Mouse (Mus musculus): ENCODE measurements around the gene Tceal5.

Tceal5 gene

DNA sequence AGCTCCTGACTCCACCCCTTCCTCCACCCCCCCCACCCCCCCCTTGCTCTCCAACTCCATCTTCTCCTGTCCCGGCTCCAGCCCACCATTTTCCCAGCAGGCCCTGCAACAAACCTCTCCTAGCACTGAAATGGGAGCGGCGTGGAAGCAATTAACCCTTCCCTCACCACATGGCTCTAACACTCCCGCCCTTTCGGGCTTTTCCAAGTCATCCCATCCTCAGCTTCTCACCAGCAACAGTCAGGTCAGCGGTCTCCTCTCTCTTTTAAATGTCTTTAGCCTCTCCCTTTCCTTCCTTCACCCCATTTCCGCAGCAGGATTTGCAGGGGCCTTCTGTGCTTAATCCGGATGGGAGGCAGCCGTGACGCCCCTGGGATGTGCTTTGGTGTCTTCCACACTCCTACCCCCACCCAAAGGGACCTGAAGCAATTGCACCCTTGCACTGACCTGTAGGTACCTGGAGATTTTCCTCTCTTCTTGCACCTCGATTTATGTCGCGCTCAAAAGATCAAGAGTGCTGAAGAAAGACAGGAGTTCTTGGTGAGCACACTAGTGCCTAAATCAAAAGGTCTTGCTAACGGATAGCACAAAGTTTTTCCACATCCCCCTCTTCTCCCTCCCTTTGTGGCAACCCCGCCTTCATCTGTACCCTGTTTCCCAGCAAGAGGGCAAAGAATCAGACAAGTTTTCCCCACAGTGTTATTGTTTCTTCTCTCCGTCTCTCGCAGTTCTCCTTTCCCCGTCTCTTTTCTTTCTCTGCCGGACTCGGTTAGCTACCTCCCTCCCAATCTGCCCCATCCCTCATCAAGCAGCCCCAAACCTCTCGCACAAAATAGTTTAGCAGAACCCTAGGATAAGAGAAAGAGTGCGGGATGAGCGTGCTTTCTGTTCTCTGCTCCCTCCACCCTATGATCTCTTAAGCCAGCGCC is 32.2 kb downstream of the Tceal5 start:
- peak; percentile 46 to 57 for DNase-seq

DNA sequence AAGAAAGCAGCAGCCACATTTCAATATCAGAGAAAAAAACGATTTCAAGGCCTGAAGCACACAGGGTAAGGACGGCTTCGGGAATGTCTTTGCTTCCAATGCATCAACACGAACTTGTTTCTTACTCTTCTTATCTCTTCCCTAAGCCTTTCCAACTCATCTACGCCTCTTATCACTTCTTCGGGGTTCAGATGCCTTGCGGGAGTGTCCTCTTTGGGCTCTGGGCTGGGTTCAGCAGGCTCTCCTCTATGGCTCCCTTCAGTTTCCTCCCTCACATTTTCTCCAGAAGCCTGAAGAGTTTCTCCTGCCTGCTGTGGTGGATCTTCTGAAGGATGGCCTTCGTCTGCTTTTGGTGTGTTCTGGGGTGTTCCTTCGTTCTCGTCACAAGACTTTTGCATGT is 33.1 kb downstream of the Tceal5 start:
- DNase-seq = no peak

All from cerebellum, postnatal 36 days (tissue).